Mouse (Mus musculus): ENCODE measurements around the gene Dgka. TPM values are rescaled to one million over a fixed set of nuclear protein-coding genes. Genes with fewer than 3 reads are reported as not detected.
"Not testable (repeated sequence)": the region's sequence is repeated elsewhere in the genome, so short reads cannot be mapped to it uniquely, and the experiment has no call there.

Gene Dgka
- polyA plus RNA-seq, 1 experiment from 2014 or later = 12.2 TPM

DNA sequence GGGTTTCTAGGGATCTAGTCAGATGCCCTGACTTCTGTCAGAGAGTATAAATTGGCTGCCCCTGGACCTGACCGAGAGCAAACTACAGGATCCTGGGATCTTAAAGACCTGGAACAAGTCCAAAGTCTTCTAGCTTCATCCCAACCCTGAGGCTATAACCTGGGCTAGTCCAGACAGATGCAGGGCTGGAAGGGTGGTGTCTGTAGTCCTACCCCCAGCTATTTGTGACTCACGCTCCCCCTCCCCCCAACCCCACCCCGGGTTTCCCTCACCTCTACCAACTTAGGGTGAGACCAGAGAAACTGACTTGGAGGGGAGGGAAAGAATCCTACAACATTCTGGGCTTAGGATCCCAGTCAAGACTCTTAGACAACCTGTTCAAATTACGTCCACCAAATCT is 2.0 kb downstream of the Dgka start:
- H3K4me1 ChIP-seq (replicated peaks; ENCODE audit: control insufficient read depth, insufficient read depth, low read length) = peaks cover 30% of the 10 kb centered on the region
- no peaks in the 10 kb centered on the region for H3K27me3 ChIP-seq (ENCODE audit: control insufficient read depth, insufficient read depth, low read depth, low read length)
- peak overlapping the region; percentile 95 for H3K4me2 ChIP-seq (ENCODE audit: low read depth, low read length)
- ATAC-seq (ENCODE audit: low read depth) = no peak
- no peak overlapping the region for H3K27ac ChIP-seq (ENCODE audit: low read length)
- H3K4me3 ChIP-seq (ENCODE audit: low read length) = peak overlapping the region; percentile 78
- H3K36me3 ChIP-seq (ENCODE audit: control insufficient read depth, insufficient read depth, low read length) = no peaks in the 10 kb centered on the region
- 19% methylated on average over 4 of the region's 4 CpGs for WGBS
- H3K9me3 ChIP-seq (ENCODE audit: control insufficient read depth, low read length) = no peaks in the 10 kb centered on the region
- peak overlapping the region; percentile 87; the same call in 1 of the 2 replicates for H3K9ac ChIP-seq (ENCODE audit: low read length)

DNA sequence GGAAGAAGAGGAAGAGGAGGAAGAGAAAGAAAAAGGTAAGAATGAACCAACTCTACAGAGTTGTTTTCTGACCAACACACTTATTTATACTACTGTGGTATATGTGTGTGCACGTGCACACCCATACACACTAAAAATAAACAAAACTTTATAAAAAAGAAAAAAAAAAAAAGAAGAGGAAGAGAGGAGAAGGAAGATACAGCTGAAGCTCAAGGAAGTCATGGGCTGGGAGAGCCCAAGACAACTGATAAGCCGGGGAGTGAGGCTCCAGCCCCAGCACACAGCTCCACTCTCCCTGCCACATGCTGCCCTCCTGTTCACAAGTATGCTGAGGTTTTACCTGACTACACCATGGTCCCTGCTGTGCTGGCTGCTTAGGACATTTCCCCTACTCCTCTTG is 4.4 kb downstream of the Dgka start:
- no peak overlapping the region for H3K4me3 ChIP-seq (ENCODE audit: low read length)
- 44% methylated on average over 2 of the region's 2 CpGs for WGBS
- no peak for ATAC-seq (ENCODE audit: low read depth)

DNA sequence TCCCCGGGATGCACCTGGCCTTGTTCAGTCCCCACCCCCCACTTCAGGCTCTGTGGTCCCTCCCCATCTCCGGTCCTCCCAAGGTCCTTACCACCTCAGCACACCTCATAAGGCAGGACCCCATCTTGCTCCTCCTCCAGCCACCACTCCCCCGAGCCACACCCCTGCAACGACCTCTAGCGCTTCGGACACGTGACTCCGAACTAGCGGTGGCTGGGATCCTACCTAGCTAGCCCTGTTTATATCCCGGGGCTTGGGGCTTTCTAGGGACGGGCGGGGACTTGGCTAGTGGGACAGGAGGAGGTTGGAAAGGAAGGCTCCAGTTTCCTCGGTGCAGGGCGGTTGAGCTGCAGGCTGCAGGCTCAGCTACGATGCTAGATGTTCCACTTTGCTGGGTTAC is 7.2 kb downstream of the Dgka start:
- H3K36me3 ChIP-seq (ENCODE audit: control insufficient read depth, insufficient read depth, low read length) = peaks cover 4% of the 10 kb centered on the region; the same call in 1 of the 2 replicates
- peaks cover 6% of the 10 kb centered on the region for H3K4me1 ChIP-seq (replicated peaks; ENCODE audit: control insufficient read depth, insufficient read depth, low read length)
- peak; percentile 41; the same call in 1 of the 2 replicates for ATAC-seq (ENCODE audit: low read depth)
- 4% methylated on average over 14 of the region's 15 CpGs for WGBS
- H3K9ac ChIP-seq (ENCODE audit: low read length) = peak overlapping the region; percentile 36; the same call in 1 of the 2 replicates
- peak overlapping the region; percentile 12; the same call in 1 of the 2 replicates for H3K4me3 ChIP-seq (ENCODE audit: low read length)
- H3K27me3 ChIP-seq (ENCODE audit: control insufficient read depth, insufficient read depth, low read depth, low read length) = no peaks in the 10 kb centered on the region
- H3K4me2 ChIP-seq (ENCODE audit: low read depth, low read length) = peak overlapping the region; percentile 45
- H3K9me3 ChIP-seq (ENCODE audit: control insufficient read depth, low read length) = no peaks in the 10 kb centered on the region
- no peak overlapping the region for H3K27ac ChIP-seq (ENCODE audit: low read length)

More for the DNA sequence above, 4.4 kb downstream of the Dgka start:
- H3K9me3 ChIP-seq (ENCODE audit: control insufficient read depth, low read length) = no peaks in the 10 kb centered on the region
- no peaks in the 10 kb centered on the region for H3K27me3 ChIP-seq (ENCODE audit: control insufficient read depth, insufficient read depth, low read depth, low read length)
- H3K9ac ChIP-seq (ENCODE audit: low read length) = no peak overlapping the region
- H3K4me1 ChIP-seq (replicated peaks; ENCODE audit: control insufficient read depth, insufficient read depth, low read length) = peaks cover 25% of the 10 kb centered on the region
- no peak overlapping the region for H3K4me2 ChIP-seq (ENCODE audit: low read depth, low read length)
- no peak overlapping the region for H3K27ac ChIP-seq (ENCODE audit: low read length)
- H3K36me3 ChIP-seq (ENCODE audit: control insufficient read depth, insufficient read depth, low read length) = no peaks in the 10 kb centered on the region

DNA sequence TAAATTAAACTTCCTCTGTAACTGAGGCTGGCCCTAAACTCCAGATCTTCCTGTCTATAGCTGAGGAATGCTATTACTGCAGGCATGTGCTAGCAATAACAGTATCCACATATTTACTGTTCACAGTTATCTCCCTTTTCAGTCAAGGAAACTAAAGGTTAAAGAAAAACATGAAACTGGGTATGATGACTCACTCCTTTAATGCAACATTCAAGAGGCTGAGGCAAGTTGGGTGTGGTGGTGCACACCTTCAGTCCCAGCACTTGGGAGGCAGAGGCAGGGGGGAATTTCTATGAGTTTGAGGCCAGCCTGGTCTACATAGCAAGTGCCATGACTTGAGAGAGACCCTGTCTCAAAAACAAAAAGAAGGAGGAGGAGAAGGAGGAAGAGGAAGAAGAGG is 12.7 kb downstream of the Dgka start:
- H3K36me3 ChIP-seq (ENCODE audit: control insufficient read depth, insufficient read depth, low read length) = peaks cover 4% of the 10 kb centered on the region; the same call in 1 of the 2 replicates
- no peak overlapping the region for H3K27ac ChIP-seq (ENCODE audit: low read length)
- no peak for ATAC-seq (ENCODE audit: low read depth)

DNA sequence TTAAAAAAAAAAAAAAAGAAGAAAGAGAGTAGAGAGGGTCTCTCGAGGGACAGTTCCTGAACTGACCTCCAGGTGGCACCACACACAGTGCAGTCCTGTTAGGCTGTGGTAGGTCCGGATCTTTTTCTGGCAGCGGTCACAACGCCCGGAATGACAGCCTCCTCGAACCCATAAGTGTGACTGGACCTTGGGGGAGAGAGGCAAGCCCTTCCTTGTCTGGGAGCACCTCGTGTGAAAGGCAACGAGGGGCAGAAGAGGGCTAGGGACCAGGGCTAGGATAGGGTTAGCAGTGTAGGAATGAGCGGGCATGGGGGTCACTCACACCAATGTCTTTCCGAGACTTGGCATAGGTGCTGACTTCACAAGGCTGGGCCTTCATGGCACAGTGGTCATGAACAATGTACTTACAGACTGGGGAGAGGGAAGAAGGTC is 13.6 kb downstream of the Dgka start:
- H3K4me3 ChIP-seq (ENCODE audit: low read length) = no peak overlapping the region
- no peak overlapping the region for H3K4me2 ChIP-seq (ENCODE audit: low read depth, low read length)
- H3K27ac ChIP-seq (ENCODE audit: low read length) = no peak overlapping the region
- H3K27me3 ChIP-seq (ENCODE audit: control insufficient read depth, insufficient read depth, low read depth, low read length) = no peaks in the 10 kb centered on the region
- H3K36me3 ChIP-seq (ENCODE audit: control insufficient read depth, insufficient read depth, low read length) = peaks cover 4% of the 10 kb centered on the region; the same call in 1 of the 2 replicates
- WGBS = 19% methylated on average over 10 of the region's 10 CpGs
- H3K9me3 ChIP-seq (ENCODE audit: control insufficient read depth, low read length) = no peaks in the 10 kb centered on the region
- no peak overlapping the region for H3K9ac ChIP-seq (ENCODE audit: low read length)
- ATAC-seq (ENCODE audit: low read depth) = peak; percentile 64
- no peaks in the 10 kb centered on the region for H3K4me1 ChIP-seq (replicated peaks; ENCODE audit: control insufficient read depth, insufficient read depth, low read length)

More for the DNA sequence above, 12.7 kb downstream of the Dgka start:
- Histone ChIP-seq H3K9me3 (ENCODE audit: control insufficient read depth, low read length) (no peaks in the 10 kb centered on the region), H3K4me1 (replicated peaks; ENCODE audit: control insufficient read depth, insufficient read depth, low read length) (no peaks in the 10 kb centered on the region), H3K4me2 (ENCODE audit: low read depth, low read length) (no peak overlapping the region), H3K27me3 (ENCODE audit: control insufficient read depth, insufficient read depth, low read depth, low read length) (no peaks in the 10 kb centered on the region), H3K4me3 (ENCODE audit: low read length) (no peak overlapping the region), H3K9ac (ENCODE audit: low read length) (no peak overlapping the region)

DNA sequence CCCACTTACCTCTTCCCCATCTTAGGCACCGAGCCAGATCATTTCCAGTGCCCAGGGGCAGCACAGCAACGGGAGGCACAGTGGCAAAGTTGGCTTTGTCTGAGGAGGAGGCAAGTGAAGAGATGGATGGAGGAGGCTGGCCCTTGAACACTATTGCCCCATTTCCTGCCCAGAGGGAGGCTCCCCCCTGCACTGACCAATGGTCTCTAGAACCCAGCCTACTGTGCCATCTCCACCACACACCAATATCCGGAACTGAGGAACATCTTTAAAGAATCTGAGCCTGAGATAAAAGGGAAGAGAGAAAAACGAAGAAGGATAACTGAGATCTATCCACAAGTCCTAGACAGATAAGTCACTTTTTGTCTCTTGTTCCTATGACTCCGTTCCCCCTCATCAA is 16.6 kb downstream of the Dgka start:
- ATAC-seq (ENCODE audit: low read depth) = no peak
- Histone ChIP-seq H3K36me3 (ENCODE audit: control insufficient read depth, insufficient read depth, low read length) (peaks cover 2% of the 10 kb centered on the region; the same call in 1 of the 2 replicates), H3K4me2 (ENCODE audit: low read depth, low read length) (no peak overlapping the region), H3K4me3 (ENCODE audit: low read length) (no peak overlapping the region), H3K9me3 (ENCODE audit: control insufficient read depth, low read length) (no peaks in the 10 kb centered on the region), H3K27ac (ENCODE audit: low read length) (no peak overlapping the region), H3K9ac (ENCODE audit: low read length) (no peak overlapping the region), H3K4me1 (replicated peaks; ENCODE audit: control insufficient read depth, insufficient read depth, low read length) (no peaks in the 10 kb centered on the region), H3K27me3 (ENCODE audit: control insufficient read depth, insufficient read depth, low read depth, low read length) (no peaks in the 10 kb centered on the region)
- WGBS = 76% methylated on average over 5 of the region's 5 CpGs

DNA sequence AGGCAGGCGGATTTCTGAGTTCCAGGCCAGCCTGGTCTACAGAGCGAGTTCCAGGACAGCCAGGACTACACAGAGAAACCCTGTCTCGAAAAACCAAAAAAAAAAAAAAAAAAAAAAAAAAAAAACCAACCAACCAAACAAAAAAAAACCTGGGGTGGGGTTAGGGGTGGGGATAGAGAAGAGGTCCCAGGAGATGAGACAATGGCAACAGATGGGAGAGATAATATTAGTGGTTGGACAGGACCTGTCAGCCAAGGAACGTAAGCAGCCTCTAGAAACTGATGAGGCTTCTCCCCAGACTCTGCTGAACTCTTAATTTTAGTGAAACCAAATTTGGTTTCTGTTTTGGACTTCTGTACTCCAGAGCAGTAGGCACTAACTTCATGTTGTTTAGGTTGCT is 19.2 kb downstream of the Dgka start:
- H3K27ac ChIP-seq (ENCODE audit: low read length); H3K9ac ChIP-seq (ENCODE audit: low read length); ATAC-seq (ENCODE audit: low read depth); H3K4me1 ChIP-seq (replicated peaks; ENCODE audit: control insufficient read depth, insufficient read depth, low read length); H3K9me3 ChIP-seq (ENCODE audit: control insufficient read depth, low read length); H3K4me2 ChIP-seq (ENCODE audit: low read depth, low read length); H3K27me3 ChIP-seq (ENCODE audit: control insufficient read depth, insufficient read depth, low read depth, low read length); H3K4me3 ChIP-seq (ENCODE audit: low read length); H3K36me3 ChIP-seq (ENCODE audit: control insufficient read depth, insufficient read depth, low read length): not testable (repeated sequence)
- WGBS = 69% methylated on average over 3 of the region's 4 CpGs

DNA sequence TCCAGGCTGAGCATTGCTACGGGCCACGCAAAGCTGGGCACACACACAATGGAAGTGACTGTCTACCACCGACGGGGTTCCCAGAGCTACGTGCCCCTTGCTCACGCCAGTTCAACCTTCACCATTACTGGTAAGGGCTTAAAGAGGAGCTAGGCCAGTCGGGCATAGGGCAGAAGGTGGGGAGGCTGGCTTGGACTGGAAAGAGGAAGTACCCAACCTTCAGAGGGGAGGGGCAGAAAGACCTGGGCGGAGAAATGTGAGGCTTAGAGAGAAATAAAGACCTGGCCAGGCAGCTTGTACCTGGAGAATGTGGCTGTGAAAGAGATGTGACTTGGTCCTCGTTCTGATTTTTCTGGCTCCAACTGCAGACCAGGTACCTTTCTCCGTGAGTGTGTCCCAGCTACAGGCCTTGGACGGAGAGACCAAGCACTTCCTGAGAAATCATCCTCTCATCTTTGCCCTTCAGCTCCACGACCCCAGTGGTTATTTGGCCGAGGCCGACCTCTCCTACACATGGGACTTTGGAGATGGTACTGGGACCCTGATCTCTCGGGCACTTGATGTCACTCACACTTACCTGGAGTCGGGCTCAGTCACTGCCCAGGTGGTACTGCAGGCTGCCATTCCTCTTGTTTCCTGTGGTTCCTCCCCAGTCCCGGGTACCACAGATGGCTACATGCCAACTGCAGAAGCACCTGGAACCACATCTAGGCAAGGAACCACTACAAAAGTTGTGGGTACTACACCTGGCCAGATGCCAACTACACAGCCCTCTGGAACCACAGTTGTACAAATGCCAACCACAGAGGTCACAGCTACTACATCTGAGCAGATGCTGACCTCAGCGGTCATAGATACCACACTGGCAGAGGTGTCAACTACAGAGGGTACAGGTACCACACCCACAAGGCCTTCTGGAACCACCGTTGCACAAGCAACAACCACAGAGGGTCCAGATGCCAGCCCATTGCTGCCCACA is 28.8 kb downstream of the Dgka start:
- ATAC-seq (ENCODE audit: low read depth) = peak; percentile 28; the same call in 1 of the 2 replicates
- no peak overlapping the region for H3K9ac ChIP-seq (ENCODE audit: low read length)
- no peaks in the 10 kb centered on the region for H3K4me1 ChIP-seq (replicated peaks; ENCODE audit: control insufficient read depth, insufficient read depth, low read length)
- 83% methylated on average over 19 of the region's 19 CpGs for WGBS
- H3K27me3 ChIP-seq (ENCODE audit: control insufficient read depth, insufficient read depth, low read depth, low read length) = no peaks in the 10 kb centered on the region
- H3K4me2 ChIP-seq (ENCODE audit: low read depth, low read length) = no peak overlapping the region
- H3K9me3 ChIP-seq (ENCODE audit: control insufficient read depth, low read length) = no peaks in the 10 kb centered on the region
- no peak overlapping the region for H3K27ac ChIP-seq (ENCODE audit: low read length)
- 0 out of 2 replicates have a peak, but pooled peaks cover 2% of the 10 kb centered on the region for H3K36me3 ChIP-seq (ENCODE audit: control insufficient read depth, insufficient read depth, low read length)
- no peak overlapping the region for H3K4me3 ChIP-seq (ENCODE audit: low read length)

DNA sequence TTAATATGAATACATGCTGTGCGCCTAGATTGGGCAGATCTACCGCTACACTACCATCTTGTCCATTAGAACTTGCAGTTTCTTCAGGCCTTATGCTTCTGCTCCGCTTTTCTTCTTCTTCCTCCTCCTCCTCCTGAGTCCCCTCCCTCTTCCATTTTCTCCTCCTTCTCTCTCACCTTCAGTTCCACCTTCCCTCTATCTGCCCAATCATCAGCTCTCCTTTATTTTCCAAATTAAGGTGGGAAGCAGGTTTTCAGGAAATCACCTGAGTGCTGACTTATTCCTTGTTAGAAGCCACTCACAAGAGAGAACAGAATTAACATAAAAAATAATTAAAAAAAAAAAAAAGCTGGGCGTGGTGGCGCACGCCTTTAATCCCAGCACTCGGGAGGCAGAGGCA is 33.3 kb downstream of the Dgka start:
- H3K9me3 ChIP-seq (ENCODE audit: control insufficient read depth, low read length); H3K4me3 ChIP-seq (ENCODE audit: low read length): not testable (repeated sequence)

More for the DNA sequence above, 33.3 kb downstream of the Dgka start:
- H3K4me1 ChIP-seq (replicated peaks; ENCODE audit: control insufficient read depth, insufficient read depth, low read length); H3K9ac ChIP-seq (ENCODE audit: low read length); ATAC-seq (ENCODE audit: low read depth); H3K27ac ChIP-seq (ENCODE audit: low read length); H3K4me2 ChIP-seq (ENCODE audit: low read depth, low read length); H3K36me3 ChIP-seq (ENCODE audit: control insufficient read depth, insufficient read depth, low read length); H3K27me3 ChIP-seq (ENCODE audit: control insufficient read depth, insufficient read depth, low read depth, low read length): not testable (repeated sequence)
- WGBS = 93% methylated on average over 7 of the region's 7 CpGs
